Mouse (Mus musculus) skeletal muscle tissue, adult 2 months (tissue): ENCODE measurements at regions not wholly inside any gene's neighbourhood (a gene's known extent, or its start where the extent isn't known, plus 50 kb on each side); places are given as distances from the start of the nearest gene placed in this dataset.

Source experiments
- DNase-seq: peaks from one replicate; pipeline ENCODE4 v3.0.0-alpha.2; 2012; ENCODE audit warnings: low read depth, low spot score

DNA sequence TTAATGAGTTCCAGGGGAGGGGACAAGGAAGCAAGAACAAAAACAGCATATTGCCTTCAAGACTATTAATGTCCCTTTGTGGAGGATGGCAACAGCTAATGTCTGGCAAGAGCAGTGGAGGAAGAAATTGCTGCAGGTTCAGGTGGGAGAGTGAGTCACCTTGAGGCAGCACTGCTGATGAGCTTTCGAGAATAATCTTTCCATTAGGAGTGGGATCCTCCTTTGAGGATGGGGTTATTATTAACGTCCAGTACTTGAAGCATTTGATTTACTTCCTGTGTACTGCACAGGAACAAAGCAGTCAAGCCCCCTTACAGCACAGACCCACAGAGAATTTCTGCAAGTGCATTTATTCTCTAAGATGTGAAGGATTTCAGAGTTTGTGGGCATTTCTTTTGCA is 671.2 kb upstream of the Stxbp6 start:
- DNase-seq: no peak

DNA sequence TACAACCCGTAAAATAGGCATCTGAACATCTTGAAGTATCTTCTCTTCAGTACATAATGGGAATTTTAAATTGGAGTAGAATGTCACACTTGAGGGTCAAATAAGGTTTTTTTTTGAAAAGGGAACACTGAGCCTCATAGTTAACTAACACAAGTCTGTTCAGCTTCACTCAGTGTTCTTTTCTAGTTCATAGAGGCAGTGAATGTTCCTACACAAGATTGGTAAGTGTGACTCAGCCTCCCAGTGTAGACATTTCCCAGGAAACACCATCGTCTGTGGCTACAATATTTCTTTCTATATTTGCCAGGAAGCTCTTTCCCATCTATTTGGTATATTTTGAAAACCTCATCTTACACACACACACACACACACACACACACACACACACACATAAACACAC is 670.1 kb upstream of the Stxbp6 start:
- DNase-seq: no peak

DNA sequence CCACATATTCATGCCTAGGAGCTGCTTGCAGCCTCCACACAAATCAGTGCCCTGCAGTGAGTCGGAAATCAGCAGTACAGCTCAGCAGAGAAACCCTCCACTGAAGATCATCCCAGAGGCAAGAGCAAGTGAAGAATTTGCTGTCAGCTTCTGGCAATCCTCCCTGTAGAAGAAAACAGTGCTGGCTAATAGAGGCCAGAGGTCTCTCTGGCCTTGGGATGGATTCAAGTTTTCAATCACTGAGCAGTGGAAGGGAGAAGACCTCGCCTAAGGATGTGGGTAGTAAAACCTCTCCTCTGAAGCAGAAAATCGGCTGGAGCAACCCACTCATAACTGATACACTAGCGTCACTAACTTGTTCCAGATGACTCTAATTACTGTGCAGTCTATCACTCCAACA is 659.2 kb upstream of the Stxbp6 start:
- DNase-seq: peak; percentile 10

- no peak for DNase-seq
Observed at GRCm38 (mm10) chr12:45724565-45725370, 650.3 kb upstream of the Stxbp6 start.

GRCm38 (mm10) chr12:45711351-45711750 is 636.8 kb upstream of the Stxbp6 start:
- no peak for DNase-seq

GRCm38 (mm10) chr12:45710766-45711165 is 636.3 kb upstream of the Stxbp6 start:
- no peak for DNase-seq

GRCm38 (mm10) chr12:45689291-45689690 is 614.8 kb upstream of the Stxbp6 start:
- DNase-seq: peak; percentile 10

DNA sequence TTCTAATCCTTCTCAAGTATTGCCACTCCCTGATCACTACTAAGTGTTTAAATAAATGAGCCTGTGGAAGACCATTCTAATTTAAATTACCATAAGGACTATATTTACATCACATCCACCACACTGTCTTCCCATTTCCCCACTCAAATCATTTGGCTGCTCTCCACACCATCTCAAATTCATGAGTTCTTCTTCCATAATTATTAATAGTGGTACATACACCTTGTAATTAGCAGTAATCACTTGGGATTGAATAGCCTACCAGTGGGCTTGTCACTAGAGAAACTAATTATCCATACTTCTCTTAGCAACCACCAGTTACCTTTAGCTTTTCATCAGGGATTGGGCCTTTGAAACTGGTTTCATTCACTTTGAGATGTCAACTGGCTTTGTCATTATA is 612.3 kb upstream of the Stxbp6 start:
- DNase-seq: no peak

DNA sequence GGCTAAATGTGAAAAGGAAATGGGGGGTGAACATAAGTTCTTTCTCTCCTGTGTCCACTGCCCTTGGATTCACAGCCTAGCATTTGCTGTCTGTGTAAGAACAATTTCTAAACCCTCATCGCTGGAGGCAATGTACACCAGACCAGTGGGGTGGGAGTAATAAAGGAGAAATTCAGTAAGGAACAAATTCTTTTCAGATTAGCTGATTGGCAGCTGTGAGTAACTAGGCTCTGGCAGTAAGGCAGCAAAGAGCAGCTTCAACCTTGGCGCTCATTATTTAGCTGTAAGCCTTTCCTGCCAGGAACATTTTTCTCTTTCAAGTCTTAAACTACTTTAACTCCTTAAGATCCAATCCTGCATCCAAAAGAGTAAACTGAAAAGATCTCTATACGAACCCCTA is 597.9 kb upstream of the Stxbp6 start:
- no peak for DNase-seq

DNA sequence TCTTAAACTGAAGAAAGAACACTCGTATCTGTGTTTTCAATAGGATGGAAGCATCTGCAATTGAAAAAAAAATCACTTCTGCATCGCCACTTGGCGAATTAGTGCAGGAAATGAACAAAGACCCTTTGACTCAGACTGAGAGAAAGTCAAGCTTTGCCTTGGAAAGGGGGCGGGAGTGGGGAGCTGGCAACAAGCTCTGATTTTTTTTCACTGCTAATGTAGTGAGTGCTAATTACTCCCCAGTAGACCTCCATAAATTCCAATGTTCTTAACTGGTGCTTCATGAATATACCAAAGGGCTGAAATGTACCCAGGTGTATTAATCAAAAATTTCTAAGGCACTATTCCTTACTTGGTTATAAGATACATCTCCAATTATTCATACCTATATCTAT is 597.0 kb upstream of the Stxbp6 start:
- DNase-seq: no peak

DNA sequence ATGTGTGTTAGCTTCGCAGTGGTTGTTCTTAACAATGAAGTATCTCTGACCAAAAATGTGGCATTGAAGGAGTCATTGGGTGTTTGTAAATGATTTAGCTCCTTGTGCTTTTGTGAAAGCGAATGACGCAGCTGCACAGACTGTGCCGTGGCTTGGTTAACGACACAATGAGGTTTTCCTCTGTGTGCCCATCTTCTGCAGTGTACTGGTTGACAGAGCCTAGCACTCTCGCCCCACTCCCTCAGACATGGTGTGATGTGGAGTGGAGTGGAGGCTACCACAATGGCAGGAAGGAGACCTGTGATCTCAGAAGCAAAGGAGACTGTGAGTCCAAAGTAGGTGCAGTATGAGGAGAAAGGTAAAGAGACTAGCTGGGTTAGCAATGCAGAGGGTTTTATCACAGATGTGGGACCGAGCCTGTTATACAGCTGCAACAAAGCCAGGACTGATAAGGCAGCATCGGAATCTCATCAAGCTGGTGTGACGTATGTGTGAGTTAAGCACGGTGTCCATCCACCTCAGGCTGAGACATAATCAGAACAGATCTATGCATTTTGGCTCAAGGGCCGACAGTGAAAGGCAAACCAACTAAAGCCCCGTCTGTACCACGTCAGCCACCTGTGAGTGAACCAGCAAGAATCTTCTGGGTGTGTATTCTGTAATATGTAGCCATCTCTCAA is 596.5 kb upstream of the Stxbp6 start:
- DNase-seq: no peak

- no peak for DNase-seq
Observed at GRCm38 (mm10) chr12:45670246-45670873, 595.9 kb upstream of the Stxbp6 start.

- no peak for DNase-seq
Observed at GRCm38 (mm10) chr12:45659612-45660011, 585.1 kb upstream of the Stxbp6 start.

DNA sequence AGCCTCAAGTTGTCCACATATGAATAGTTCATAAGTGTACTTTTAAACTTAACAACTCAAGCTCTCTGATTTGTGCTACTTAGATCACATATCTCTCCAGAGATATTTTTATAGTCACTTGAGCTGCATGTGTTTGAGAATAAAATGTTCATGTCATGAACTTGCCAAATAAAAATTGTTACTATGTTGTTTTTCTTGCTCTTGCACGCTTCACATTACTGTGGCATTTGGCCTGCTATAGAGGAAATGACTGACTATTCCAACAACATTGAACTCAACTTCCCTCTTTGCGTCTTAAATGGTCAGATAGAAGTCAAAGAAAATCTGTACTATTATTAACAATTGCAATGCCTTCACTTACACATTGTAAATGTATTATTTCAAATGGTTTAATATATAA is 582.1 kb upstream of the Stxbp6 start:
- DNase-seq: no peak

GRCm38 (mm10) chr12:45648654-45649053 is 574.1 kb upstream of the Stxbp6 start:
- DNase-seq: no peak

DNA sequence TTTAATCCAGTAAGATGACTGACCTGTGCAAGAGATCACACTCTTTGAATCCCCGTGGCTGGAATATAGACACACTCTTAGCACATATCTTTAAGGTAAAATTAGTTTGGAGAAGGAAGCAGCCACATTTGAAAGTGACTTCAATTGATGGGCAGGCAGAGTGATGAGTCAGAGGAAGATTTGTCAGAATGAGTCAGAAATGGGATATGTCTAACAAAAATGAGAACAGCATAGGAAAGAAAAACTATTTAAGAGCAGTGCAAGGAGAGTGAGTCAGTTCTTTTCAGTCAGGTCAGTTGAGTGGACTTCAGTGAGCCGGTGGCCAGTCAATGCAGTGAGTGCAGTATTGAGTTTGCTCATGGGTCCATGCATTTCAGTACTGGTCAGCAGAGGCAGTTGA is 569.7 kb upstream of the Stxbp6 start:
- DNase-seq: no peak

DNA sequence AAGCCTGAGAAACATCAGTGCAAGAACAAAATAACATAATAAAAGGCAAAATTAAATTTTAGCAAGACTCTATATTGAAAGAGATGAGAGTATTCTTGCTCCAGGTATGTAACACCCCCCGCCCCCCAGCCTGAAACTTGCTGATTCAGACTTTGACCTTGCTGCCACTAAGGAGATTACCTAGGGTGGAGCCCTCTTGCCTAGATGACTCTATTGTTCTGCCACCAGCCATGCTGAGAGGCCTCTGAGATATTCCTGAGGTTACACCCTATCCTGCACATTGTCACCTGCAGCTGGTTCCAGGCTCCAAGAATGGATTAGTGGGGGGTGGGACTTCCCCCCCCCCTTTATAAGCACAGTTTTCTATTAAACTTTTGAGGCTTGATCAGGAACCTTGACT is 548.3 kb upstream of the Stxbp6 start:
- no peak for DNase-seq

- DNase-seq: no peak
Observed at GRCm38 (mm10) chr12:45620056-45620455, 545.5 kb upstream of the Stxbp6 start.

DNA sequence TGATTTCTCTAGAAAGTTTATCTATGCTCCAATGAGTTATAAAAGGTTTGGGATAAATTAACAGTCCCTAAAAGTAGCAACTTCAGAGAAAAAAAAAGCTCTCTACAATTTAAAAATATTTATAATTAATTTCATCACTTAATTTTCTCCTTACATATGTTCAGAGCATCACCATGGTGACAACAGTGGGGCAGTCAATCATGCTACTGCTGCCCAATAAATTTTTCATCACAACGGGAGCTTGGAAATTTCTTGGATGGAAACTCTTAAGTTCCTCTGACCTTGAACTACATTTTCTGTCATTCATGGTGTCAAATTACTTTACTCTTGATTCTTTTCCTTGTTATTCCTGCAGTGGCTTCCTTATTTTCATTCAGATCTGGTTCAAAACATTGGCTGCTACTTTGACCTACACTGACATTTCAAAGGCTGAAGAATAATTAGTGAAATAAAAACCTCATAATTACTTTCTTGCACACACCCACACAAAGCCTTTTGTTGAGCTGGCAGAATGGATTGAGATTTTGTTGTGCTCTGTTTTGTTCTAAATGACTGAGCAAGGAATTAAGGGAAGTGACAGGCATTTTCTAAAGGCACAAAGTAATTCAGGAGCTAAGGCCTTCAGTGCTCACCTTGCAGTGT is 540.1 kb upstream of the Stxbp6 start:
- DNase-seq: no peak

GRCm38 (mm10) chr12:45614074-45614473 is 539.6 kb upstream of the Stxbp6 start:
- no peak for DNase-seq

GRCm38 (mm10) chr12:45599443-45599842 is 524.9 kb upstream of the Stxbp6 start:
- DNase-seq: no peak

DNA sequence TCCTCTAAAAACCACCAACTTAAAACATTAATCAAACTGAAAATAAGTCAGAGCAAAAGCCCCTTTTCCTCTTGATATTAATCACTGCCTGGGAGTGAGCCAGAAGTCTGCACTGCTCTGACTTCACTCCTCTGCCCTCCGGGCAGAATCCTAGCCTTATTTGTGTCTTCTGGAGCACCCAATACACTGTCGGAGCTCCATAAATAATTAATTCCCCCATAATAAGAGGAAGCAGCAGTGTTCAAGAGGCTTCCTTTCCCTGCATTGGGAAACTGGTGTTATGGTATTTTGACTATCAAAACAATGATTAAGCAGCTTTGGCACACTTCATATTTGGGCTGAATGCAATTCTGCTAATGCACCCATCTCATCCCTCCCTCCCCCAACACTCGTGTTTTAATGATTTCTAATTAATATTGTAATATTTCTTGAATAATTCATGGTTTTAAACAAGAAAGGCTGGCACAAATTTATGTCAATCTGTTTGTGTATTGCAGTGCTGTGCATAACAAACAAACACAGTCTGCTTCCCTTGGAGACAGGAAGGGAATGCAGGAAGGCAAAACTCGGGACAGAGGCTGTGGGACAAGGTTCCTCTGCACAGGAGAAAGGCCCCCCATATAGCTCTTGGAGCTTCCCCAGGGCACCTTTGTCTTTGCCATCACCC is 523.5 kb upstream of the Stxbp6 start:
- no peak for DNase-seq
